Mouse (Mus musculus) liver, embryonic 16.5 days (tissue): ENCODE measurements around the gene Bloc1s4. TPM values are rescaled to one million over a fixed set of nuclear protein-coding genes. Genes with fewer than 3 reads are reported as not detected.
A peak's percentile ranks its signal among the peaks of the same experiment; 100 is the strongest.
"Not testable (repeated sequence)": the region's sequence is repeated elsewhere in the genome, so short reads cannot be mapped to it uniquely, and the experiment has no call there.

Source experiments
- ATAC-seq: fragments of 200-750 bp; cut with Nextera tagmentation; 2 replicates; pipeline ENCODE4 v1.8.0; 2017; ENCODE audit warnings: low read depth, mild to moderate bottlenecking, moderate number of reproducible peaks, moderate library complexity
- H3K27ac ChIP-seq: fragments of 300-500 bp; sonication (generic); 2 replicates; pipeline ENCODE4 v1.5.1; 2014; ENCODE audit warnings: mild to moderate bottlenecking, low read length
- H3K27me3 ChIP-seq: fragments of 300-500 bp; sonication (generic); 2 replicates; pipeline ENCODE4 v1.6.1; 2014; ENCODE audit warnings: low read depth, low read length, mixed read lengths; ENCODE audit not compliant: control insufficient read depth, insufficient read depth
- H3K36me3 ChIP-seq: fragments of 300-500 bp; sonication (generic); 2 replicates; pipeline ENCODE4 v1.6.1; 2014; ENCODE audit warnings: mild to moderate bottlenecking; ENCODE audit not compliant: control insufficient read depth, insufficient read depth
- H3K4me1 ChIP-seq: fragments of 300-500 bp; sonication (generic); 2 replicates; pipeline ENCODE4 v1.6.1; 2014; ENCODE audit warnings: low read depth, low read length, mixed read lengths; ENCODE audit not compliant: control insufficient read depth
- H3K4me2 ChIP-seq: fragments of 300-500 bp; sonication (generic); 2 replicates; pipeline ENCODE4 v1.6.1; 2014; ENCODE audit warnings: low read depth, low read length, mixed read lengths
- H3K4me3 ChIP-seq: fragments of 300-500 bp; sonication (generic); 2 replicates; pipeline ENCODE4 v1.5.1; 2014; ENCODE audit warnings: low read depth, mild to moderate bottlenecking, low read length
- H3K9ac ChIP-seq: fragments of 300-500 bp; sonication (generic); 2 replicates; pipeline ENCODE4 v1.6.1; 2014; ENCODE audit warnings: low read depth, low read length
- H3K9me3 ChIP-seq: fragments of 300-500 bp; sonication (generic); replicated peaks from 2 replicates; pipeline ENCODE4 v1.6.1; 2016; ENCODE audit warnings: low read length; ENCODE audit not compliant: control insufficient read depth
- WGBS: fragments of 180-500 bp; shearing (Covaris S2); extraction: QIAGEN DNeasy Blood & Tissue Kit; methylation state at CpG from one replicate; pipeline ENCODE4 v1.1.7; 2014; ENCODE audit not compliant: insufficient replicate concordance; 5-methylcytosine and 5-hydroxymethylcytosine counted together
- polyA plus RNA-seq: library from polyadenylated mRNA; unstranded; fragments of >200 nt; fragmentation: Nextera tagmentation; extraction: Ambion mirVana; gene quantifications from 2 replicates; pipeline ENCODE4 v1.2.1, GENCODE M21; 2015

The Bloc1s4 gene
- 11.3 and 12.6 TPM in 2 replicates for polyA plus RNA-seq

DNA sequence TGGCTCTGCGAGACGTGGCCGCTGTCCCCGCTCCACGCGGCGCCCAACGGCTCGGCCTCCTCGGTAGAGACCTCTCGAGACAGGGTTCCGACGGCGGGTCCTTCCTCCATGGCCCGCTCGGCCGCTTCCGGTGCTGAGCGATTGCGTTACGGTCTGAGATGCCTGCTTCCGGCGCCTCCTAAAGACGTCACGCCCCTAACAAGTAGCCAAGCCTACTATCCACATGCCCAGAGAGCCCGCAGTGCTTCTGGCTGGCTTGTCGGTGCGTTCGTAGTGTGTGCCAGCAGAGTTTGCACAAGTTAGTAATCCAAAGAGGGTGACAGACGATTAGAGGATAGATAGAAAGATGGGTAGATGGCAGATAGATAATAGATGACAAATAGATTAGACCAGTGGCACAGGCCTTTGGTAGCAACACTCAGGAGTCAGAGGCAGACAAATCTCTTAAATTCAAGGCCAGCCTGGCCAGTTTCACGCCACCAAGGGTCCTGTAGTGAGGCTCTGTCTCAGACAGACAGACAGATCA lies at the start of gene Bloc1s4:
TSS of gene Bloc1s4 (minus strand) at position 115 of the 526 bp plus-strand sequence.
- Histone ChIP-seq H3K4me1 (peaks cover 19% of the 10 kb centered on the region), H3K9ac (peak within 1 kb of the TSS; percentile 92), H3K36me3 (no peaks in the 10 kb centered on the region), H3K27me3 (no peaks in the 10 kb centered on the region), H3K9me3 (no peaks in the 10 kb centered on the region), H3K4me2 (peak within 1 kb of the TSS; percentile 94), H3K4me3 (peak within 1 kb of the TSS; percentile 94), H3K27ac (peak within 1 kb of the TSS; percentile 61)
- ATAC-seq = peak; percentile 90
- 3% methylated on average over 31 of the region's 31 CpGs for WGBS

DNA sequence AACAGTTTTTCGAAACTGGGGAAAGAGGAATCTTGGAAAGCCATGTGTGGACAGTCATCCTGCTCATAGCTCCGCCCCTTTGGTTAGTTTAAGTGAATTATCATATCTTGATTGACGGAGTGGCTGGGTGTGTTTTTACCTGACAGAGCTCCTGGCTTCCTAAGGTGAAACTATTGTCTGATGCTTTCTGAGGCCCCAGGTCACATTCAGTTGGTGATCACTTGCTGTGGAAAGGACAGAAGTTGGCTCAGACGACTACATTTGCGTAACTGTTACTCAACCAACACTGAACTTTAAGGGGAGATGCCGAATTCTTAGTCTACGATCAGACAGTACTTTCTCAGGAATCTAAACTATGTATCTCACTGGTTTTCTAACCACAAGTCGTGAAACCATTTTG lies 48.8 kb upstream of the Bloc1s4 start:
- ATAC-seq = no peak
- Histone ChIP-seq H3K4me3 (peak overlapping the region; percentile 76), H3K27me3 (peaks cover 3% of the 10 kb centered on the region; the same call in 1 of the 2 replicates), H3K9me3 (no peaks in the 10 kb centered on the region), H3K4me1 (peaks cover 10% of the 10 kb centered on the region), H3K4me2 (peak overlapping the region; percentile 88), H3K36me3 (no peaks in the 10 kb centered on the region; the same call in 1 of the 2 replicates), H3K27ac (no peak overlapping the region; the same call in 1 of the 2 replicates), H3K9ac (peak overlapping the region; percentile 39)
- 50% methylated on average over 8 of the region's 8 CpGs for WGBS

GRCm38 (mm10) chr5:36796296-36797014 lies 48.0 kb upstream of the Bloc1s4 start, which contains the start of gene Mrfap1:
TSS of gene Mrfap1 (minus strand) at chr5:36796772.
- peak within 1 kb of the TSS; percentile 81 for H3K9ac ChIP-seq
- H3K36me3 ChIP-seq, H3K27me3 ChIP-seq, H3K9me3 ChIP-seq: not testable (repeated sequence)
- H3K4me1 ChIP-seq = peaks cover 13% of the 10 kb centered on the region
- under 1% methylated on average over 90 of the region's 90 CpGs for WGBS
- H3K27ac ChIP-seq = peak within 1 kb of the TSS; percentile 92
- ATAC-seq = peak; percentile 81
- H3K4me3 ChIP-seq = peak within 1 kb of the TSS; percentile 76
- H3K4me2 ChIP-seq = peak within 1 kb of the TSS; percentile 88

GRCm38 (mm10) chr5:36795647-36796295 lies 47.3 kb upstream of the Bloc1s4 start:
- Histone ChIP-seq H3K27ac (peak overlapping the region; percentile 92), H3K9ac (peak overlapping the region; percentile 81), H3K4me2 (peak overlapping the region; percentile 88), H3K4me3 (peak overlapping the region; percentile 76), H3K4me1 (peaks cover 13% of the 10 kb centered on the region)
- H3K9me3 ChIP-seq, H3K36me3 ChIP-seq, H3K27me3 ChIP-seq: not testable (repeated sequence)
- ATAC-seq = peak; percentile 69
- WGBS = under 1% methylated on average over 35 of the region's 37 CpGs

- ATAC-seq = no peak
- H3K9ac ChIP-seq = no peak overlapping the region
- peaks cover 8% of the 10 kb centered on the region for H3K4me1 ChIP-seq
- H3K27ac ChIP-seq = no peak overlapping the region
- H3K9me3 ChIP-seq = no peaks in the 10 kb centered on the region
- H3K36me3 ChIP-seq = no peaks in the 10 kb centered on the region; the same call in 1 of the 2 replicates
- no peaks in the 10 kb centered on the region for H3K27me3 ChIP-seq
- WGBS = 36% methylated on average over 9 of the region's 9 CpGs
- no peak overlapping the region for H3K4me3 ChIP-seq
- H3K4me2 ChIP-seq = no peak overlapping the region
Observed at GRCm38 (mm10) chr5:36791861-36792260, 43.4 kb upstream of the Bloc1s4 start.

DNA sequence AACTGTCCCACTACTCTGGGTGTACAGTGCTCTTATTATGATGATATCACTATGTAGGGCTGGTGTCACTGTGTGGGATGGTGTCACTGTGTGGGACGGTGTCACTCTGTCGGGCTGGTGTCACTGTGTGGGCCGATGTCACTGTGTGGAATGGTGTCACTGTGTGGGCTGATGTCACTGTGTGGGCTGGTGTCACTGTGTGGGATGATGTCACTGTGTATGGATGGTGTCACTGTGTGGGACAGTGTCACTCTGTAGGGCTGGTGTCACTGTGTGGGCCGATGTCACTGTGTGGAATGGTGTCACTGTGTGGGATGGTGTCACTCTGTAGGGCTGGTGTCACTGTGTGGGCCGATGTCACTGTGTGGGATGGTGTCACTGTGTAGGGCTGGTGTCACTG lies 37.6 kb upstream of the Bloc1s4 start:
- no peak overlapping the region for H3K9ac ChIP-seq
- H3K4me2 ChIP-seq = no peak overlapping the region
- no peak overlapping the region for H3K4me3 ChIP-seq
- no peaks in the 10 kb centered on the region for H3K27me3 ChIP-seq
- H3K4me1 ChIP-seq = no peaks in the 10 kb centered on the region
- no peaks in the 10 kb centered on the region for H3K36me3 ChIP-seq
- no peak for ATAC-seq
- H3K9me3 ChIP-seq = peaks cover 2% of the 10 kb centered on the region
- WGBS = 83% methylated on average over 5 of the region's 5 CpGs
- H3K27ac ChIP-seq = no peak overlapping the region

DNA sequence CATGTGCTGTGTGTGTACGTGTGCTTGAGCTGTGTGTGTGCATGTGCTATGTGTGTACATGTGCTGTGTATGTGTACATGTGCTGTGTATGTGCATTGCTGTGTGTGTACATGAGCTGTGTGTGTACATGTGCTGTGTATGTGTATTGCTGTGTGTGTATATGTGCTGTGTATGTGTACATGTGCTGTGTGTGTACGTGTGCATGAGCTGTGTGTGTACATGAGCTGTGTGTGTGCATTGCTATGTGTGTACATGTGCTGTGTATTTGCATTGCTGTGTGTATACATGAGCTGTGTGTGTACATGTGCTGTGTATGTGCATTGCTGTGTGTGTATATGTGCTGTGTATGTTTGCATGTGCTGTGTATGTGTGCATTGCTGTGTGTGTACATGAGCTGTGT lies 31.1 kb upstream of the Bloc1s4 start:
- H3K27me3 ChIP-seq = no peaks in the 10 kb centered on the region
- WGBS = 51% methylated on average over 2 of the region's 2 CpGs
- no peak for ATAC-seq

GRCm38 (mm10) chr5:36778901-36779300 lies 30.5 kb upstream of the Bloc1s4 start:
- H3K4me2 ChIP-seq = no peak overlapping the region
- no peak overlapping the region for H3K4me3 ChIP-seq
- no peaks in the 10 kb centered on the region; the same call in 1 of the 2 replicates for H3K9me3 ChIP-seq
- no peak overlapping the region for H3K9ac ChIP-seq
- WGBS = 67% methylated on average over 1 of the region's 2 CpGs
- H3K27ac ChIP-seq = no peak overlapping the region
- H3K36me3 ChIP-seq = no peaks in the 10 kb centered on the region
- H3K27me3 ChIP-seq = no peaks in the 10 kb centered on the region
- H3K4me1 ChIP-seq = no peaks in the 10 kb centered on the region
- no peak for ATAC-seq

More for the DNA sequence above, 31.1 kb upstream of the Bloc1s4 start:
- Histone ChIP-seq H3K9ac (no peak overlapping the region), H3K9me3 (peaks cover under 1% of the 10 kb centered on the region), H3K4me2 (no peak overlapping the region), H3K4me1 (no peaks in the 10 kb centered on the region), H3K27ac (no peak overlapping the region), H3K4me3 (no peak overlapping the region), H3K36me3 (no peaks in the 10 kb centered on the region)

- no peak overlapping the region for H3K27ac ChIP-seq
- no peak for ATAC-seq
- H3K4me1 ChIP-seq = no peaks in the 10 kb centered on the region
- H3K27me3 ChIP-seq = no peaks in the 10 kb centered on the region
- H3K4me3 ChIP-seq = no peak overlapping the region
- H3K9me3 ChIP-seq = no peaks in the 10 kb centered on the region; the same call in 1 of the 2 replicates
- no peaks in the 10 kb centered on the region for H3K36me3 ChIP-seq
- 13% methylated on average over 2 of the region's 2 CpGs for WGBS
- no peak overlapping the region for H3K4me2 ChIP-seq
- no peak overlapping the region for H3K9ac ChIP-seq
Observed at GRCm38 (mm10) chr5:36777186-36777585, 28.7 kb upstream of the Bloc1s4 start.
